Mouse (Mus musculus): ENCODE data around the gene Akap2. TPM values are rescaled to one million over a fixed set of nuclear protein-coding genes. Genes with fewer than 3 reads are reported as not detected.

Akap2 gene
- polyA plus RNA-seq, 1 experiment from 2014 or later: 31.3 TPM

GRCm38 (mm10) chr4:57799297-57799696 lies 81.8 kb downstream of the Akap2 start:
- H3K9me3 ChIP-seq (ENCODE audit: control insufficient read depth, low read depth, low read length): no peaks in the 10 kb centered on the region

GRCm38 (mm10) chr4:57801239-57801638 lies 83.8 kb downstream of the Akap2 start:
- 50% methylated on average over 7 of the region's 7 CpGs for WGBS
- no peak for ATAC-seq (ENCODE audit: insufficient number of reproducible peaks, insufficient read depth, low FRiP score, low read depth)
- Histone ChIP-seq H3K36me3 (ENCODE audit: control insufficient read depth, insufficient read depth, low read length) (no peaks in the 10 kb centered on the region), H3K4me1 (ENCODE audit: control insufficient read depth, insufficient read depth, low read length) (no peaks in the 10 kb centered on the region), H3K27ac (ENCODE audit: low read length) (no peak overlapping the region), H3K9ac (replicated peaks; ENCODE audit: low read depth, low read length) (no peak overlapping the region), H3K9me3 (ENCODE audit: control insufficient read depth, low read depth, low read length) (no peaks in the 10 kb centered on the region), H3K4me3 (ENCODE audit: low read depth, low read length) (no peak overlapping the region), H3K27me3 (ENCODE audit: control insufficient read depth, insufficient read depth, low read length) (no peaks in the 10 kb centered on the region), H3K4me2 (replicated peaks; ENCODE audit: low read depth, low read length) (no peak overlapping the region)

More at GRCm38 (mm10) chr4:57799297-57799696, 81.8 kb downstream of the Akap2 start:
- Histone ChIP-seq H3K4me1 (ENCODE audit: control insufficient read depth, insufficient read depth, low read length) (peaks cover 5% of the 10 kb centered on the region; the same call in 1 of the 2 replicates), H3K9ac (replicated peaks; ENCODE audit: low read depth, low read length) (no peak overlapping the region), H3K36me3 (ENCODE audit: control insufficient read depth, insufficient read depth, low read length) (no peaks in the 10 kb centered on the region), H3K4me2 (replicated peaks; ENCODE audit: low read depth, low read length) (no peak overlapping the region), H3K4me3 (ENCODE audit: low read depth, low read length) (no peak overlapping the region), H3K27me3 (ENCODE audit: control insufficient read depth, insufficient read depth, low read length) (no peaks in the 10 kb centered on the region), H3K27ac (ENCODE audit: low read length) (no peak overlapping the region)
- ATAC-seq (ENCODE audit: insufficient number of reproducible peaks, insufficient read depth, low FRiP score, low read depth): no peak
- WGBS: 52% methylated on average over 1 of the region's 1 CpGs

GRCm38 (mm10) chr4:57801986-57802385 lies 84.5 kb downstream of the Akap2 start:
- Histone ChIP-seq H3K9me3 (ENCODE audit: control insufficient read depth, low read depth, low read length) (no peaks in the 10 kb centered on the region), H3K9ac (replicated peaks; ENCODE audit: low read depth, low read length) (no peak overlapping the region), H3K4me2 (replicated peaks; ENCODE audit: low read depth, low read length) (no peak overlapping the region), H3K27me3 (ENCODE audit: control insufficient read depth, insufficient read depth, low read length) (no peaks in the 10 kb centered on the region), H3K4me3 (ENCODE audit: low read depth, low read length) (no peak overlapping the region), H3K27ac (ENCODE audit: low read length) (no peak overlapping the region), H3K4me1 (ENCODE audit: control insufficient read depth, insufficient read depth, low read length) (no peaks in the 10 kb centered on the region), H3K36me3 (ENCODE audit: control insufficient read depth, insufficient read depth, low read length) (no peaks in the 10 kb centered on the region)
- WGBS: 94% methylated on average over 5 of the region's 5 CpGs
- ATAC-seq (ENCODE audit: insufficient number of reproducible peaks, insufficient read depth, low FRiP score, low read depth): no peak

- no peak overlapping the region for H3K27ac ChIP-seq (ENCODE audit: low read length)
- WGBS: 87% methylated on average over 3 of the region's 3 CpGs
- H3K36me3 ChIP-seq (ENCODE audit: control insufficient read depth, insufficient read depth, low read length): no peaks in the 10 kb centered on the region
- H3K4me2 ChIP-seq (replicated peaks; ENCODE audit: low read depth, low read length): no peak overlapping the region
- no peak overlapping the region for H3K9ac ChIP-seq (replicated peaks; ENCODE audit: low read depth, low read length)
- H3K9me3 ChIP-seq (ENCODE audit: control insufficient read depth, low read depth, low read length): no peaks in the 10 kb centered on the region
- H3K4me1 ChIP-seq (ENCODE audit: control insufficient read depth, insufficient read depth, low read length): no peaks in the 10 kb centered on the region
- no peak overlapping the region for H3K4me3 ChIP-seq (ENCODE audit: low read depth, low read length)
- no peaks in the 10 kb centered on the region for H3K27me3 ChIP-seq (ENCODE audit: control insufficient read depth, insufficient read depth, low read length)
- ATAC-seq (ENCODE audit: insufficient number of reproducible peaks, insufficient read depth, low FRiP score, low read depth): no peak
Measured at GRCm38 (mm10) chr4:57802411-57802810, 85.0 kb downstream of the Akap2 start.

GRCm38 (mm10) chr4:57804902-57805301 lies 87.4 kb downstream of the Akap2 start:
- Histone ChIP-seq H3K4me1 (ENCODE audit: control insufficient read depth, insufficient read depth, low read length) (no peaks in the 10 kb centered on the region), H3K27me3 (ENCODE audit: control insufficient read depth, insufficient read depth, low read length) (no peaks in the 10 kb centered on the region), H3K4me3 (ENCODE audit: low read depth, low read length) (no peak overlapping the region), H3K36me3 (ENCODE audit: control insufficient read depth, insufficient read depth, low read length) (no peaks in the 10 kb centered on the region), H3K4me2 (replicated peaks; ENCODE audit: low read depth, low read length) (no peak overlapping the region), H3K9me3 (ENCODE audit: control insufficient read depth, low read depth, low read length) (no peaks in the 10 kb centered on the region), H3K9ac (replicated peaks; ENCODE audit: low read depth, low read length) (no peak overlapping the region), H3K27ac (ENCODE audit: low read length) (no peak overlapping the region)
- WGBS: 75% methylated on average over 6 of the region's 6 CpGs
- no peak for ATAC-seq (ENCODE audit: insufficient number of reproducible peaks, insufficient read depth, low FRiP score, low read depth)

- no peak overlapping the region for H3K4me2 ChIP-seq (replicated peaks; ENCODE audit: low read depth, low read length)
- H3K27ac ChIP-seq (ENCODE audit: low read length): no peak overlapping the region
- H3K4me3 ChIP-seq (ENCODE audit: low read depth, low read length): no peak overlapping the region
- no peaks in the 10 kb centered on the region for H3K36me3 ChIP-seq (ENCODE audit: control insufficient read depth, insufficient read depth, low read length)
- 63% methylated on average over 4 of the region's 4 CpGs for WGBS
- peak; percentile 61; the same call in 1 of the 2 replicates for ATAC-seq (ENCODE audit: insufficient number of reproducible peaks, insufficient read depth, low FRiP score, low read depth)
- H3K9me3 ChIP-seq (ENCODE audit: control insufficient read depth, low read depth, low read length): no peaks in the 10 kb centered on the region
- no peaks in the 10 kb centered on the region for H3K27me3 ChIP-seq (ENCODE audit: control insufficient read depth, insufficient read depth, low read length)
- H3K4me1 ChIP-seq (ENCODE audit: control insufficient read depth, insufficient read depth, low read length): no peaks in the 10 kb centered on the region
- no peak overlapping the region for H3K9ac ChIP-seq (replicated peaks; ENCODE audit: low read depth, low read length)
Measured at GRCm38 (mm10) chr4:57809449-57809848, 92.0 kb downstream of the Akap2 start.

GRCm38 (mm10) chr4:57812075-57812474 lies 94.6 kb downstream of the Akap2 start:
- H3K36me3 ChIP-seq (ENCODE audit: control insufficient read depth, insufficient read depth, low read length): no peaks in the 10 kb centered on the region
- no peak overlapping the region for H3K27ac ChIP-seq (ENCODE audit: low read length)
- no peak overlapping the region for H3K9ac ChIP-seq (replicated peaks; ENCODE audit: low read depth, low read length)
- 77% methylated on average over 1 of the region's 1 CpGs for WGBS
- no peaks in the 10 kb centered on the region for H3K9me3 ChIP-seq (ENCODE audit: control insufficient read depth, low read depth, low read length)
- no peaks in the 10 kb centered on the region for H3K27me3 ChIP-seq (ENCODE audit: control insufficient read depth, insufficient read depth, low read length)
- no peaks in the 10 kb centered on the region for H3K4me1 ChIP-seq (ENCODE audit: control insufficient read depth, insufficient read depth, low read length)
- no peak overlapping the region for H3K4me3 ChIP-seq (ENCODE audit: low read depth, low read length)
- H3K4me2 ChIP-seq (replicated peaks; ENCODE audit: low read depth, low read length): no peak overlapping the region
- ATAC-seq (ENCODE audit: insufficient number of reproducible peaks, insufficient read depth, low FRiP score, low read depth): no peak

GRCm38 (mm10) chr4:57812916-57813575 lies 95.6 kb downstream of the Akap2 start:
- peak; percentile 15; the same call in 1 of the 2 replicates for ATAC-seq (ENCODE audit: insufficient number of reproducible peaks, insufficient read depth, low FRiP score, low read depth)
- Histone ChIP-seq H3K36me3 (ENCODE audit: control insufficient read depth, insufficient read depth, low read length) (no peaks in the 10 kb centered on the region), H3K4me2 (replicated peaks; ENCODE audit: low read depth, low read length) (no peak overlapping the region), H3K27me3 (ENCODE audit: control insufficient read depth, insufficient read depth, low read length) (no peaks in the 10 kb centered on the region), H3K4me3 (ENCODE audit: low read depth, low read length) (no peak overlapping the region), H3K27ac (ENCODE audit: low read length) (peak overlapping the region; percentile 52; the same call in 1 of the 2 replicates), H3K9ac (replicated peaks; ENCODE audit: low read depth, low read length) (no peak overlapping the region), H3K4me1 (ENCODE audit: control insufficient read depth, insufficient read depth, low read length) (no peaks in the 10 kb centered on the region), H3K9me3 (ENCODE audit: control insufficient read depth, low read depth, low read length) (no peaks in the 10 kb centered on the region)
- 20% methylated on average over 7 of the region's 7 CpGs for WGBS

- ATAC-seq (ENCODE audit: insufficient number of reproducible peaks, insufficient read depth, low FRiP score, low read depth): no peak
- Histone ChIP-seq H3K36me3 (ENCODE audit: control insufficient read depth, insufficient read depth, low read length) (no peaks in the 10 kb centered on the region), H3K9ac (replicated peaks; ENCODE audit: low read depth, low read length) (no peak overlapping the region), H3K4me2 (replicated peaks; ENCODE audit: low read depth, low read length) (no peak overlapping the region), H3K4me1 (ENCODE audit: control insufficient read depth, insufficient read depth, low read length) (no peaks in the 10 kb centered on the region), H3K4me3 (ENCODE audit: low read depth, low read length) (no peak overlapping the region), H3K27me3 (ENCODE audit: control insufficient read depth, insufficient read depth, low read length) (no peaks in the 10 kb centered on the region), H3K9me3 (ENCODE audit: control insufficient read depth, low read depth, low read length) (no peaks in the 10 kb centered on the region), H3K27ac (ENCODE audit: low read length) (peak overlapping the region; percentile 52; the same call in 1 of the 2 replicates)
- 81% methylated on average over 4 of the region's 4 CpGs for WGBS
Measured at GRCm38 (mm10) chr4:57813576-57813945, 96.1 kb downstream of the Akap2 start.
